Mouse (Mus musculus): ENCODE measurements at regions not wholly inside any gene's neighbourhood (a gene's known extent, or its start where the extent isn't known, plus 50 kb on each side); places are given as distances from the start of the nearest gene placed in this dataset.

GRCm38 (mm10) chr8:6813816-6814215 lies 1708.7 kb upstream of the Slc10a2 start:
- DNase-seq = no peak

- no peak for DNase-seq
These were observed 1702.0 kb upstream of the Slc10a2 start for GRCm38 (mm10) chr8:6807116-6807515.

- no peak for DNase-seq
These were observed 1698.0 kb upstream of the Slc10a2 start for GRCm38 (mm10) chr8:6803199-6803598.

- no peak for DNase-seq
These were observed 1695.9 kb upstream of the Slc10a2 start for GRCm38 (mm10) chr8:6801076-6801475.

- DNase-seq = no peak
These were observed 1683.9 kb upstream of the Slc10a2 start for GRCm38 (mm10) chr8:6789096-6789495.

- no peak for DNase-seq
These were observed 1675.8 kb upstream of the Slc10a2 start for GRCm38 (mm10) chr8:6780983-6781382.

GRCm38 (mm10) chr8:6775103-6775502 lies 1670.0 kb upstream of the Slc10a2 start:
- DNase-seq = no peak

GRCm38 (mm10) chr8:6729571-6729970 lies 1624.4 kb upstream of the Slc10a2 start:
- DNase-seq = no peak

- DNase-seq = no peak
These were observed 1603.8 kb upstream of the Slc10a2 start for GRCm38 (mm10) chr8:6708886-6709449.

GRCm38 (mm10) chr8:6688595-6688994 lies 1583.4 kb upstream of the Slc10a2 start:
- DNase-seq = no peak

- DNase-seq = no peak
These were observed 1553.7 kb upstream of the Slc10a2 start for GRCm38 (mm10) chr8:6658860-6659259.

GRCm38 (mm10) chr8:6657451-6657990 lies 1552.4 kb upstream of the Slc10a2 start:
- DNase-seq = no peak

- no peak for DNase-seq
These were observed 1547.0 kb upstream of the Slc10a2 start for GRCm38 (mm10) chr8:6652180-6652579.

- no peak for DNase-seq
These were observed 1542.9 kb upstream of the Slc10a2 start for GRCm38 (mm10) chr8:6648083-6648482.

GRCm38 (mm10) chr8:6645287-6645957 lies 1540.3 kb upstream of the Slc10a2 start:
- DNase-seq = no peak

- no peak for DNase-seq
These were observed 1539.2 kb upstream of the Slc10a2 start for GRCm38 (mm10) chr8:6644396-6644795.

- no peak for DNase-seq
These were observed 1521.9 kb upstream of the Slc10a2 start for GRCm38 (mm10) chr8:6627009-6627557.

GRCm38 (mm10) chr8:6608891-6609290 lies 1503.7 kb upstream of the Slc10a2 start:
- no peak for DNase-seq

- no peak for DNase-seq
These were observed 1501.8 kb upstream of the Slc10a2 start for GRCm38 (mm10) chr8:6606854-6607535.

- peak; percentile 0 to 5 for DNase-seq
These were observed 1499.2 kb upstream of the Slc10a2 start for GRCm38 (mm10) chr8:6604232-6604804.

GRCm38 (mm10) chr8:6590146-6590545 lies 1485.0 kb upstream of the Slc10a2 start:
- DNase-seq = peak in 1 of 2 experiments; percentile 8

- DNase-seq = no peak
These were observed 1478.4 kb upstream of the Slc10a2 start for GRCm38 (mm10) chr8:6583337-6584096.

All from kidney, postnatal 36 days (tissue).